Mouse (Mus musculus) cortical plate, adult 2 months (tissue): ENCODE data around the gene Iqce.

Experiments used
- CTCF ChIP-seq: fragments of 200-500 bp; IDR thresholded peaks from 2 replicates; pipeline ENCODE4 v1.5.1; 2011; ENCODE audit warnings: mild to moderate bottlenecking, control low read depth, low read length; ENCODE audit not compliant: insufficient read depth; ENCODE audit errors: extremely low read depth
- POLR2A ChIP-seq: fragments of 200-500 bp; IDR thresholded peaks from 2 replicates; pipeline ENCODE4 v1.6.1; 2011; ENCODE audit warnings: mild to moderate bottlenecking, low read length, control low read depth; ENCODE audit not compliant: insufficient read depth; ENCODE audit errors: extremely low read depth

DNA sequence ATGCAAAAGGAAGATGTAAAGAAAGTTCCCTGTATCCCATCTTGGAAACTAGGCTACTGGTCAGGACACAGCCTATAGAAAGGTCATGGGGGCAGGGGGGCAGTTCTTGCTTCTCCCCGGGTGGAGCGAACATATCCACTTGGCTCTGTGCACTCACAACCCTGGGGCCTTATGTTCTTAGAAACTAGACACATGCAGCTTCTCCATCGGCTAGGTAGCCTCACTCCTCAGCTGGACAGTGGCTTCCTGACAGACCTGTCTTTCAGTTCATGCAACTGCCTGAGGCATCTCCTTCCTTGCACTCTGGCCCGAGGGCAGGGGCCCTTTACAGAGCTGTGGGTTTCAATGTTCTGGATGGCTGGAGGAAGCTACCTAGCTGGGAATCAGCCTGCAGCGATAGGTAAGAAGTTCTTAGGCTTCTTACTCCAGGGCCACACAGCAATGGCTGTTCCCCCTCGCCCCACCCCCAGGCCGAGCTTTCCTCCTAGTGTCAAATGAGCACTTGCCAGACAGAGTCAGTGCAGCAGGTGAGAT is 52.2 kb downstream of the Iqce start:
- no peak for TF ChIP-seq CTCF
- no peak for TF ChIP-seq POLR2A
